Mouse (Mus musculus): ENCODE data around the gene Adamtsl5. TPM values are rescaled to one million over a fixed set of nuclear protein-coding genes. Genes with fewer than 3 reads are reported as not detected.

The Adamtsl5 gene
- total and polyA plus RNA-seq, 3 experiments: 71.9 to 85.2 (median 84.5) TPM

DNA sequence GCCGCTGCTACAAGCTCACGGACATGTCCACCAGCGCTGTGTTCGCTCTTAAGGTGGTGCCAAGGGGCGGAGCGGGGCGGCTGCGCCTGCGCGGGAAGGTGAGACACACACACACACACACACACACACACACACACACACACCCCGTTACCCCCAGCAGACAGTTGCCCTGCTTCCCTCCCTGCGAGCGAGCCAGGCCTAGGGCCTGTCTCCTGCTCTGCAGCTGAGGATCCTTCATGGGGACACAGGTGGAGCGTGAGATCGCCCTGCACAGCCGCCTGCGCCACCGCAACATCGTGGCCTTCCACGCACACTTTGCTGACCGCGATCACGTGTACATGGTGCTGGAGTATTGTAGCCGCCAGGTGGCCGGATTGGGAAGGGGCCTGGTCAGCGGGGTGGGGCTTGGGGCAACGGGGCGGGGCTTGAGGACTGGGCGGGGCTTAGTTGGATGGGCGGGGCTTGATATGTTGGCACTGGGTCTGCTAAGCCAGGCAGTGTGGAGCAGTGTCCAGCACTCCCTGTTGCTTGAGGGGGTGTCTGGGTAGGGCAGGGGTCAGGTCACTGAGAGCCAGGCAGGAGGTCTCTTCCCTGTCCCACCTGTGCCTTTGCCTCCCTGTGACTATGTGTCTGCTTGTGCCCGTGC is 9.9 kb upstream of the Adamtsl5 start:
- Histone ChIP-seq H3K27me3 (ENCODE audit: control insufficient read depth, insufficient read depth, low read length) (peaks cover 17% of the 10 kb centered on the region), H3K79me2 (replicated peaks; ENCODE audit: control insufficient read depth, insufficient read depth, low read length) (no peaks in the 10 kb centered on the region), H3K27ac (no peak overlapping the region), H3K4me1 (ENCODE audit: control insufficient read depth, insufficient read depth, low read length) (no peaks in the 10 kb centered on the region), H3K36me3 (ENCODE audit: control insufficient read depth, insufficient read depth, low read length) (no peaks in the 10 kb centered on the region), H3K4me3 (no peak overlapping the region), H3K9ac (ENCODE audit: low read depth, low read length) (peak overlapping the region; percentile 24)
- TF ChIP-seq EP300 (IDR thresholded peaks at IDR 0.05; ENCODE audit: insufficient read depth, low read depth, low read length) (no peak), CTCF (IDR thresholded peaks at IDR 0.05) (no peak), POLR2A (IDR thresholded peaks at IDR 0.05; ENCODE audit: insufficient read depth, low read depth, low read length) (no peak)
- peak; percentile 35 to 45 for DNase-seq
- WGBS: 8% methylated on average over 31 of the region's 31 CpGs
- intact Hi-C loops (cut with DNase I): no loop called here

DNA sequence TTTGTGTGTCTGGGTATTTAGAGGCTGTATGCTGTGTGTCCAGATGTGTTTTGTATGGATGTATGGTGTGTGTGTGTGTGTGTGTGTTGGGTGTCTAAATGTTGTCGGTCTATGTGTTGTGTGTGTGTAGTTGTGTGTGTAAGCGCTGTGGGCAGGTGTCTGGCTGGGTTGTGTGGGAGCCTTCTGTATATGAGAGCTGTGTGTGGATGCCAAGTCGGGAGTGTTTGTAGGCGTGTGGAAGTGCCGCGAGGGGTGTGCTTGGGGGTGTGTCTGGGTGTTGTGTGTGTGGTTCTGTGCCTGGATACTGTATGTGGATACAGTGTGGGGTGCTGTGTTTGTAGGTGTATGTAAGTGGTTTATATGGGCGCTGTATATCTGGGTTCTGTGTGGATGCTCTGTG is 9.1 kb upstream of the Adamtsl5 start:
- peaks cover 17% of the 10 kb centered on the region for H3K27me3 ChIP-seq (ENCODE audit: control insufficient read depth, insufficient read depth, low read length)
- H3K4me3 ChIP-seq: no peak overlapping the region
- no peaks in the 10 kb centered on the region for H3K4me1 ChIP-seq (ENCODE audit: control insufficient read depth, insufficient read depth, low read length)
- WGBS: 29% methylated on average over 7 of the region's 7 CpGs
- no peak for DNase-seq
- H3K79me2 ChIP-seq (replicated peaks; ENCODE audit: control insufficient read depth, insufficient read depth, low read length): no peaks in the 10 kb centered on the region
- no peaks in the 10 kb centered on the region for H3K36me3 ChIP-seq (ENCODE audit: control insufficient read depth, insufficient read depth, low read length)
- TF ChIP-seq CTCF (IDR thresholded peaks at IDR 0.05) (no peak), POLR2A (IDR thresholded peaks at IDR 0.05; ENCODE audit: insufficient read depth, low read depth, low read length) (no peak)
- H3K27ac ChIP-seq: no peak overlapping the region
- intact Hi-C loops (cut with DNase I): no loop called here
- no peak overlapping the region for H3K9ac ChIP-seq (ENCODE audit: low read depth, low read length)

DNA sequence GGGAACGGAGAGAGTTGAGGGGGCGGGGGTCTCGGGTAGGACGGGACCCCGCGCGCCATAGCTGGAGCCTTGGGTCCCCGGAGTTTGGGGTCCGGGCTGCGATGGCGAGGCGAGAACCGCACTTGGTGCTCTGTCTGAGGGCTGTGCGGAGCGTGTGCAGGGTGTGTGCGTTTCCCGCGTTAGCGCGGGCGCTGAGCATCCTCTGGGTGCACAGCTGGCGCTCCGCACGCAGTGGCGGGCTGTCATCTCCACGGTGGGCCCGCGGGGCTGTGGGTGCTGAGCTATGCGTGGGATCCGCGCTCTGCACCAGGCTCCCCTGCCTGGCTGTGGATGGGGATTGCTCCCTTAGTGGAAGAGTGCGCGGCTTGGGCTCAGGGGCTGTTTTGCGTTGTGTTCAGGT is 8.5 kb upstream of the Adamtsl5 start:
- Histone ChIP-seq H3K79me2 (replicated peaks; ENCODE audit: control insufficient read depth, insufficient read depth, low read length) (no peaks in the 10 kb centered on the region), H3K36me3 (ENCODE audit: control insufficient read depth, insufficient read depth, low read length) (no peaks in the 10 kb centered on the region), H3K4me3 (no peak overlapping the region), H3K9ac (ENCODE audit: low read depth, low read length) (no peak overlapping the region), H3K4me1 (ENCODE audit: control insufficient read depth, insufficient read depth, low read length) (no peaks in the 10 kb centered on the region), H3K27me3 (ENCODE audit: control insufficient read depth, insufficient read depth, low read length) (peaks cover 17% of the 10 kb centered on the region), H3K27ac (no peak overlapping the region)
- no peak for TF ChIP-seq POLR2A (IDR thresholded peaks at IDR 0.05; ENCODE audit: insufficient read depth, low read depth, low read length)
- TF ChIP-seq CTCF (IDR thresholded peaks at IDR 0.05): no peak
- no peak for TF ChIP-seq EP300 (IDR thresholded peaks at IDR 0.05; ENCODE audit: insufficient read depth, low read depth, low read length)
- no peak for DNase-seq
- WGBS: 3% methylated on average over 34 of the region's 34 CpGs
- intact Hi-C loops (cut with DNase I): no loop called here

DNA sequence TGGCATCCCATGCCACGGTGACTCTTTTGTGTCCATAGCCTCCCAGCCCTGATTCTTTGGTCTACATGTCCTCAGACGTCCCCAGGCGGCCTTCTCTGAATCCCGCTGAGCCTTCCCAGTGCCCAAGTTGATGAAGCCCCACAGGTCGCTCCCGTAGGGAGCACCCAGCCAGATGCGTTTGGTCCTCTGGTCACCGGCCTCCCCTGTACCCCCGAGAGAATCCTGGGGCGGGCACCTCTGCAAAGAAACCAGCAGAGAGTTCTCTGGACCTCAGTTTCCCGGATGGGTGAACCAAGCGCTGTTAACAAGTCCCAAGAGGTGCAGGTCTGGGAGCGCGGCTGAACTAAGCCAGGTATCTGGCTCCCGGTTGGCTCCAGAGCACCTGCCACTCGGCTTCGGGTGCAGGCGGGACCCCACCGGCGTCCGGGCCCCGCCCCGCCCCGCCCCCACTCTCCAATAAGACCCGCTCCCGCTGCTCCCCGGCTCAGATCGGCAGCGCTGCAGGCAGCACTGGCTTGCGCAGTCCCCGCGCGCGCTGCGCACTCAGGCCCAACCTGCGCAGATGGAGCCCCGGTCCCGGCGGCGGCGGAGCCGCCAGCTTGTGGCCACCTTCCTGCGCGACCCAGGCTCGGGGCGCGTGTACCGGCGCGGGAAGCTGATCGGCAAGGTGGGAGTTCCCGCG is 7.9 kb upstream of the Adamtsl5 start, which contains the start of gene Plk5:
Plk5 (plus strand) TSS at position 459 of the 682 bp plus-strand sequence.
- no peaks in the 10 kb centered on the region for H3K79me2 ChIP-seq (replicated peaks; ENCODE audit: control insufficient read depth, insufficient read depth, low read length)
- 2% methylated on average over 53 of the region's 53 CpGs for WGBS
- peaks cover 17% of the 10 kb centered on the region for H3K27me3 ChIP-seq (ENCODE audit: control insufficient read depth, insufficient read depth, low read length)
- no peak within 1 kb of the TSS for H3K27ac ChIP-seq
- intact Hi-C loops (cut with DNase I): no loop called here
- no peak within 1 kb of the TSS for H3K9ac ChIP-seq (ENCODE audit: low read depth, low read length)
- no peaks in the 10 kb centered on the region for H3K4me1 ChIP-seq (ENCODE audit: control insufficient read depth, insufficient read depth, low read length)
- TF ChIP-seq CTCF (IDR thresholded peaks at IDR 0.05) (no peak), POLR2A (IDR thresholded peaks at IDR 0.05; ENCODE audit: insufficient read depth, low read depth, low read length) (no peak), EP300 (IDR thresholded peaks at IDR 0.05; ENCODE audit: insufficient read depth, low read depth, low read length) (no peak)
- H3K36me3 ChIP-seq (ENCODE audit: control insufficient read depth, insufficient read depth, low read length): no peaks in the 10 kb centered on the region
- no peak within 1 kb of the TSS for H3K4me3 ChIP-seq
- DNase-seq: no peak

DNA sequence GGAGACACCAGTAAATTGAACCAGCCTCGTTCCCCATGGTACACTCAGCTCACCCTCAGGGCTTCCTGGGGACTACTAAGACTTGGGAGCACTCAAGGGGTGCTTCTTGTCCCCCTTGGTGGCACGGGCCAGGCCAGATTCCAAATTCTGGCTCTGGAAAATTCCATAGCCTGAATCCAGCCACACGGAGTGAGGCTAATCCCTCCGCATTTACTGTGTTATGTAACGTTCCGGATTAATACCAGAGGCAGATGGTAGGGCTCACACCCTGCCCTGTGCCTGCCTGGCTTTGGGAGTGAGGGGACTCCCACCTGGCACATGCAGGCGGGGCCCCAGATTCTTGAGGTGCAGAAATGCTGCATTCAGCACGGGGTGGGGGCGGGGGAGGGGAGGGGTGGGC is 7.2 kb upstream of the Adamtsl5 start:
- peaks cover 17% of the 10 kb centered on the region for H3K27me3 ChIP-seq (ENCODE audit: control insufficient read depth, insufficient read depth, low read length)
- intact Hi-C loops (cut with DNase I): no loop called here

DNA sequence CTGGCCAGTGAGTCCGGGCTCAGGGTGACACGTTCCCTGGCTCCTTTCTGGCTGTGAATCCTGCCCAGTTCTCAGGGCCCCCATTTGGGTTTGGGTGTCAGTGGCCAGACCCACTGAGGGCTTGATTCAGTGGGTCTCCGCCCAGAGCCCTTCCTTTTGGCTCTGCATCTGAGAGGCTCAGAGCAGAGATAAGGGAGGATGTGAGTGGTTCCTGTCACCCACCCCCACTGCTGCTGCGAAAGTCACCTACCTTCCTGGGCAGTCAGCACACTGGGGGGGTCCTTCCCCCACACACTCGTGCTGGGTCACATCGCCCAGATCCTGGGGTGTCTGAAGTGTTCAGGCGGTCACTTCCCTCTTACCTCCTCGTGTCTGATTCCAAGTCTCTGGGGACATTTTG is 4.5 kb upstream of the Adamtsl5 start:
- 42% methylated on average over 8 of the region's 8 CpGs for WGBS
- Histone ChIP-seq H3K9ac (ENCODE audit: low read depth, low read length) (no peak overlapping the region), H3K4me3 (no peak overlapping the region), H3K79me2 (replicated peaks; ENCODE audit: control insufficient read depth, insufficient read depth, low read length) (no peaks in the 10 kb centered on the region), H3K4me1 (ENCODE audit: control insufficient read depth, insufficient read depth, low read length) (no peaks in the 10 kb centered on the region), H3K36me3 (ENCODE audit: control insufficient read depth, insufficient read depth, low read length) (no peaks in the 10 kb centered on the region), H3K27me3 (ENCODE audit: control insufficient read depth, insufficient read depth, low read length) (peaks cover 15% of the 10 kb centered on the region), H3K27ac (no peak overlapping the region)
- no peak for DNase-seq
- intact Hi-C loops (cut with DNase I): no loop called here
- TF ChIP-seq POLR2A (IDR thresholded peaks at IDR 0.05; ENCODE audit: insufficient read depth, low read depth, low read length): no peak
- no peak for TF ChIP-seq EP300 (IDR thresholded peaks at IDR 0.05; ENCODE audit: insufficient read depth, low read depth, low read length)
- TF ChIP-seq CTCF (IDR thresholded peaks at IDR 0.05): no peak

More for the DNA sequence above, 7.2 kb upstream of the Adamtsl5 start:
- Histone ChIP-seq H3K36me3 (ENCODE audit: control insufficient read depth, insufficient read depth, low read length) (no peaks in the 10 kb centered on the region), H3K9ac (ENCODE audit: low read depth, low read length) (no peak overlapping the region), H3K79me2 (replicated peaks; ENCODE audit: control insufficient read depth, insufficient read depth, low read length) (no peaks in the 10 kb centered on the region), H3K4me3 (no peak overlapping the region), H3K27ac (no peak overlapping the region), H3K4me1 (ENCODE audit: control insufficient read depth, insufficient read depth, low read length) (no peaks in the 10 kb centered on the region)
- DNase-seq: no peak
- WGBS: 30% methylated on average over 9 of the region's 9 CpGs
- TF ChIP-seq CTCF (IDR thresholded peaks at IDR 0.05) (no peak), POLR2A (IDR thresholded peaks at IDR 0.05; ENCODE audit: insufficient read depth, low read depth, low read length) (no peak), EP300 (IDR thresholded peaks at IDR 0.05; ENCODE audit: insufficient read depth, low read depth, low read length) (no peak)
